Comparison of ENCODE assay signal across 27 mouse cellular contexts in genomic region chr12:35154149-35154548, GRCm38 (mm10).
DNase-seq lines count a peak whose midpoint lies in the region; ATAC-seq and TF ChIP-seq lines count a peak whose summit lies in the region.
"Had no signal": no experiment of that assay in that cellular context is flagged by ENCODE, and none has a peak within 500 bp of the region (broad histone marks: within the 10 kb centered on the region; RNA-seq: fewer than 3 reads in every experiment).

No protein-coding gene starts in this region.

- no peaks in the 10 kb centered on the region for H3K79me3 ChIP-seq in C2C12 (ENCODE audit: low read depth)

- H3ac ChIP-seq in C2C12 (ENCODE audit: control insufficient read depth, insufficient read length, low read depth) = no peak overlapping the region

- TF ChIP-seq CTCF in C2C12 (IDR thresholded peaks at IDR 0.05; ENCODE audit: control insufficient read depth, insufficient read depth, insufficient read length) = no peak

- no peak overlapping the region for H3K4me3 ChIP-seq in C2C12 (ENCODE audit: insufficient read depth, poor library complexity, severe bottlenecking)
- H3K4me3 ChIP-seq: forebrain, embryonic 10.5 days; forebrain, embryonic 13.5 days; gastrocnemius, adult 2 months; heart, embryonic 12.5 days; heart, embryonic 15.5 days had no signal

- ATAC-seq in megakaryocyte, adult 5-6 weeks (ENCODE audit: poor library complexity, severe bottlenecking) = peak; percentile 21; the same call in 1 of the 2 replicates
- ATAC-seq: forebrain, embryonic 13.5 days; forebrain, embryonic 16.5 days; hindbrain, postnatal 0 days; inflammation-experienced regulatory T-cells, adult 6 months; intestine, embryonic 16.5 days; Patski had no signal

- peak; percentile 45 for DNase-seq in 3T3-L1 (ENCODE audit: low read depth, low spot score)
- DNase-seq in kidney, adult 8-10 months = no peak
- no peak for DNase-seq in cerebellum, adult 11-12 months
- no peak for DNase-seq in frontal cortex, adult 2 months (ENCODE audit: extremely low spot score in 1 of 2, low spot score in 1 of 2)
- DNase-seq: adrenal gland, postnatal 10 days; adrenal gland, postnatal 36 days; cerebellum, adult 11 months; cerebellum, adult 8-10 months; cerebellum, postnatal 10 days; cerebellum, postnatal 36 days; gastrocnemius, adult 2 months; gastrocnemius, postnatal 14 days; heart, adult 18-20 months; heart, postnatal 10 days; heart, postnatal 36 days had no signal

- H3K79me2 ChIP-seq in C2C12 (ENCODE audit: control insufficient read depth, insufficient read depth) = no peaks in the 10 kb centered on the region

- H3K27me3 ChIP-seq in C2C12 (ENCODE audit: control insufficient read depth, insufficient read depth, insufficient read length) = no peaks in the 10 kb centered on the region
- H3K27me3 ChIP-seq: CH12.LX; forebrain, embryonic 13.5 days; heart, embryonic 12.5 days; heart, embryonic 15.5 days; Patski had no signal

- H3K36me3 ChIP-seq in C2C12 (ENCODE audit: control insufficient read depth, insufficient read depth) = no peaks in the 10 kb centered on the region
- H3K36me3 ChIP-seq: forebrain, embryonic 10.5 days had no signal

TF ChIP-seq in C2C12, 6 proteins besides CTCF, POLR2A, EP300 and RAD21:
- peak; percentile 4 for TF ChIP-seq USF1 (IDR thresholded peaks at IDR 0.05; ENCODE audit: low read depth)
- no peak for TF ChIP-seq FOSL1 (IDR thresholded peaks at IDR 0.05; ENCODE audit: insufficient read depth, low read length, poor library complexity, severe bottlenecking)
- TF ChIP-seq CEBPB (IDR thresholded peaks at IDR 0.05; ENCODE audit: low read depth) = no peak
- peak; percentile 68 for TF ChIP-seq MYOD1 (IDR thresholded peaks at IDR 0.05; ENCODE audit: control insufficient read depth, insufficient read length, low read depth)
- no peak for TF ChIP-seq MYOG (IDR thresholded peaks at IDR 0.05; ENCODE audit: control insufficient read depth, extremely low read depth, insufficient read length)
- peak; percentile 73 for TF ChIP-seq MAX (IDR thresholded peaks at IDR 0.05)
